Mouse (Mus musculus) cerebellum, postnatal 36 days (tissue): ENCODE measurements around the gene Ppie.
"Not testable (repeated sequence)": the region's sequence is repeated elsewhere in the genome, so short reads cannot be mapped to it uniquely, and the experiment has no call there.

ENCODE experiments used
- DNase-seq, 2 experiments: peaks; one replicate each; pipeline ENCODE4 v3.0.0; 2021 to 2022; ENCODE audit warnings: mixed read lengths in 2 of 2

The Ppie gene

DNA sequence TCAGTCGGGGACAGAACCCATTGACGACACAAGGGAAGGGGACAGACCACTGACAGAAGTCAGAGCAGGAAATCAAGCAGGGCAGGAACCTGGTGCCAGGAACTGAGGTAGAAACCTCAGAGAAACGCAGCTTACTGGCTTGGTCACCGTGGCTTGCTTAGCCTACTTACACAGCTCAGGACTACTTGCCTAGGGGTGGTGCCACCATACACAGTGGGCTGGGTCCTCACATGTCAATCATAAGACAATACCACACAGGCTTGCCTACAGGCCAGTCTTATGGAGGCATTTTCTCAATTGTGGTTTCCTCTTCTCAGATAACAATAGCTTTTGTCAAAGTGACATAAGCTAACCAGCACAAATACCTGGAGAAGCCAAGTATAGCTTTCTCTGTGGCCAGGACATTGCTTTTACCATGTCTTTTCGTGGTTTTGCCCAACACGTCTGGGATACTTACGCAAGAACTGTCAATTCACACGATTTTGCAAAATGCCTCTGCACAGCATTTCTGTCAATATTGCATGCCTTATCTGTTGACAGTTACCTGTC, 27.5 kb downstream of the Ppie start:
- DNase-seq: no peak

DNA sequence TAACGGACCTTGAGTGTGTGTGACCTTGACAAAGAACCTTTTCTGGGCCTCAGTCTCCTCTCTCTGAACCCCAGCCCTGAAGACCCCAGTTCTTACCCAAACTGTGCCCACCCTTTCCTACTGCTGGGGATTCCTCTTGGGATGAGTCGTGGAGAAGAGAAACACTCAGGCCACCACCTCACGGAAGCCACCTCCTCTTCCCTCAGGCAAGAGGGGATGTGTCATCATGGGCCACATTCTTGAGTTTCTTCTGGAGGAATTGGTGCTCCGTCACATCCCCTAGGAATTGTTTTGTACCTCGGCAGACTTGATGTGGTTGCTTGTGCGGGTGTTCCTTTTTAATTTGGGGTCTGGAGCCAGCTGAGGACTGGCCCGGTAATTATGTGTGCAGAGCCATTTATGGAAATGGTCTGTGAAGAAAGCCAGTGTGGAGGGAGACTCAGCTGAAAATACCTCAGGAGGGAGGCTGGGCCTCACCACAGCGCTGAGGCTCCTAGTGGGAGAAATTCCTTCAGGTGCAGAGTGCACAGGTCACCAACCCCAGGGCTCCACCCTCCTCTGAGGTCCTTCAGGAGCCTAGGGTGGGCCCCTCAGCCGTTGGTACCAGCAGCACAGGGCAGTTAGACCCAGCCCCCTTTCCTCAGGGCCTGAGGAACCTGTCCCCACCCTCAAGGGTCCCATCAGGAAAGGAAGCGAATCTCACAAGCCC, 28.3 kb downstream of the Ppie start:
- not testable (repeated sequence) for DNase-seq

DNA sequence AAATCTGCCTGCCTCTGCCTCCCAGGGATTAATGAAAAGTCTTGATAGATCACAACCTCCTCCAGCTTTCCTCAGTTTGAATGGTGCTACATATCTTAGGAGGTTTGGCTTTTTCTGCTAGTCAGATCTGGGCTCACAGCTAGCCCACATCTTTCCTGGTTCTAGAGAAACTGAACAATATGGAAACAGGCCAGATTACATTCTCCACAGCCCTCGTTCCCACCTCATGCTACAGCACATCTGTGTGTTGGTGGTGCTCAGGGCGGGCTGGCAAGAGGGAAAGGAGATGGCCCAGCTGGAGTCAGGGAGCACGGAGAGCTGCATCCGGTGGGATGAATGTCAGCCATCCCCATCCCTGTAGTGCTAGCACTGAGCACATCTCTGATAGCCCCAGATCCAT, 29.0 kb downstream of the Ppie start:
- no peak for DNase-seq

DNA sequence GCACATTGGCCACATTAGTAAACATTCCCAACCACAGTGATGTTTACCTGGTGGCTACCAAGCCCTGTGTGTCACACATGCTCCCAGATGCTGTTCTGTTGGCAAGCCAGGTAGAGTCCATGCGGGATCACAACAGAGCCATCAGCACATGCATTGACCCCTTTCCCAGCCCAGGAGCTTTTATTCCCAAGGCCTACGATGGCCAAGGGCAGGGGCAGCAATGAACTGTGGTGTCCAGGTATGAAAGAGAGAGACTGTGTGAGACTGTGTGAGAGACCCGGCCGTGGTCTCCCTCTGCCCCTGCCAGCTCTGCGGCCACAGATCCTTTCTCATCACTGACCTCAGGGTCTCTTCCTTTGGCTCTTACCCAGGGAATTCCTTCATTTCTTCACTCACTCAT, 31.7 kb downstream of the Ppie start:
- no peak for DNase-seq

DNA sequence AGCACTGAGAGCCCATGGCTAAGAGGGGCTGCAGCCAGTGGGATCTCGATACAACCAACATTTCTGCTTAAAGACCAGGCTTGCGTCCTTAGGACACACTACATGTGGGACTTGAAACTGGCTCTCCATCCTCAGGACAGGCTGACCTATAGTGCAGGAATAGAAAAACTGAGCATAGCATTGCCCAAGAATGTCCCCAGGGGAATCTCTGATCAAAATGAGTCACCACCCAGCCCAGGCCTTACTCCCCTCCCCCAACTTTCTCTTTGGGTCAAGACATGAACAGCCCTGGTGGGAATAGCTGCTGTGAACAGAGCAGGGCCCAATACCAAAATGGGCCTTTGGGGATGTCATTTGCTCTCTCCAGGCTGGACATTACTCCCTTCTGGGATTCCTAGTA, 32.9 kb downstream of the Ppie start:
- DNase-seq: no peak

DNA sequence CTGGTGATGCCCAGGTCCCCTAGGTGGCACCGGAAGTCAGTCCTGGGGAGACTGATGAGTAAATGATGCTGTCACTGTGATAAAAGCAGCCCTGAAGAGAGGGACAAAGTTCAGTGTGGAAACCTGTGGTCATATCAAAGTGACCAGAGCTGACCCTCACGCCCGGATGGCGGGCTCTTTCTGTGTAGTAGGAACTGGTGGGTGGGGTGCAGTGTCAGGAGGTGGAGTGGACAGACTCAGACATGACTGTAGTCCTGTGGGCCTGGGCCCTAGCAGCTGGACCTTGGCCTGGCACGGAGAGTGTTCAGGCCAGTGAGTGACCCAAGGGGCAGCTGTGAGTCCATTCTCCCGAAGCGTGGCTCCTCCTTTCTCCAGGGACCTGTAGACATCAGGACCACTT, 33.8 kb downstream of the Ppie start:
- DNase-seq: not testable (repeated sequence)

DNA sequence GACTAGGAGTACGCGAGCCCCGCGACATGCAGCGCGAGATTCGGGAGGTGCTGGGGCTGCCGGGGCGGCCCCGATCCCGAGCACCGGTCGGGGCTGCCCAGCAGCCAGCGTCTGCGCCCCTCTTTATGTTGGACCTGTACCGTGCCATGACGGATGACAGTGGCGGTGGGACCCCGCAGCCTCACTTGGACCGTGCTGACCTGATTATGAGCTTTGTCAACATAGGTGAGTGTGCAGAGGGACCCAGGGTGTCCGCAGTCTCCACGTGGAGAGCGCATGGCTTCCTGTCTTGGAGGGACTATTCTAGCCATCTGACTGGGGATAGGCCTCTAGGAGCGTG, 34.3 kb downstream of the Ppie start:
- no peak for DNase-seq

DNA sequence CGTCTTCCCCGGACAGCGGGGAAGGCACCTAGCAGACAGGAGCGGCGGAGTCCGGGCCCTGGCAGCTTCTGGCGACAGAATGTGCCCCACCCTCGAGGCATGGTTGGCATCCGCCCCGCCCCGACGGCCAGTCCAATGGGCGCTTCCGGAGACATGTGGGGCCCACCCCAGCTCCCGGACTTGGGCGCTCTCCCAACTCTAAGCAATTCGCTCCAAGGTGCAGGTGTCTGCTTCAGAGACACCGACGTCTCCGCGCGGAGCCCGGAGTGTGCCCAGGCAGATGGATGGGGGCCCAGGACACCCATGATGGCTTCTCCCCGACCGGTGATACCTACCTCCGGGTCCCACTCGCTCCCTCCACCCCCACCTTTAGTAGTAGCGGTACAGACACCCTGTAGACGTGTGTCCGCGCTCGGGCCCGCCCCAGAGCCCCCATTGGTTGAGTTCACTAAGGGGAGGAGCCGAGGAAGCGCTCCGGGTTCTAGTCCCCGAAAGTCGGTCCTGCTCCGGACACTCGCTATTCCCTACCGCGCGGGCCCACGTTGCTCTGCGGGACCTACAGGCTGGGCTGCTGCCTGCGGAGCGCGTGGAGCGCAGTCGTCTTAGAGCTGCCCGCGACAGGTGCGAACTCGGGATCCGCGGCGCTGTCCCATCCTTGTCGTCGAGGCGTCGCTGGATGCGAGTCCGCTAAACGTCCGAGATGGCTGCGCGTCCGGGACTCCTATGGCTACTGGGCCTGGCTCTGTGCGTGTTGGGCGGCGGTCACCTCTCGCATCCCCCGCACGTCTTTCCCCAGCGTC, 34.9 kb downstream of the Ppie start, which contains the start of gene Bmp8b:
Gene Bmp8b, plus strand, starts transcription at position 515 of the 800 bp plus-strand sequence.
- DNase-seq: no peak

DNA sequence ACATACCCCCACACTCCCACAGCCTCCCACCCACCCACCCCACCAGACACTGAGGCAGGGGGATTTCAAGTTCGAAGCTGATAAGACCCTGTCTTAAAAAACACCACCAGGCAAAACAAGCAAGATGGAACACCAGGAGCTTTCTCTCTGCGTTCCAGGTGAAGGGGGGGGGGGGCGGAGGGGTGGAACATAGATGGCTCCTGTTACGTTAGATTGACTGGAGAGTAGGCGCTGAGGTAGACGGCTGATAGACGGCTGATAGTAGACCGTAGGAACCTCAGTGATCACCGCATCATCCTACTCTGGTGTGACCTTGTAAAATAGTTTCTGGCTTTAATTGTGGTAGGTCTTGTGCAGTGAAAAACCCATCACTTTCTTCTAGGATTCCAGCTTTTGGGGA, 45.9 kb downstream of the Ppie start:
- DNase-seq: no peak

DNA sequence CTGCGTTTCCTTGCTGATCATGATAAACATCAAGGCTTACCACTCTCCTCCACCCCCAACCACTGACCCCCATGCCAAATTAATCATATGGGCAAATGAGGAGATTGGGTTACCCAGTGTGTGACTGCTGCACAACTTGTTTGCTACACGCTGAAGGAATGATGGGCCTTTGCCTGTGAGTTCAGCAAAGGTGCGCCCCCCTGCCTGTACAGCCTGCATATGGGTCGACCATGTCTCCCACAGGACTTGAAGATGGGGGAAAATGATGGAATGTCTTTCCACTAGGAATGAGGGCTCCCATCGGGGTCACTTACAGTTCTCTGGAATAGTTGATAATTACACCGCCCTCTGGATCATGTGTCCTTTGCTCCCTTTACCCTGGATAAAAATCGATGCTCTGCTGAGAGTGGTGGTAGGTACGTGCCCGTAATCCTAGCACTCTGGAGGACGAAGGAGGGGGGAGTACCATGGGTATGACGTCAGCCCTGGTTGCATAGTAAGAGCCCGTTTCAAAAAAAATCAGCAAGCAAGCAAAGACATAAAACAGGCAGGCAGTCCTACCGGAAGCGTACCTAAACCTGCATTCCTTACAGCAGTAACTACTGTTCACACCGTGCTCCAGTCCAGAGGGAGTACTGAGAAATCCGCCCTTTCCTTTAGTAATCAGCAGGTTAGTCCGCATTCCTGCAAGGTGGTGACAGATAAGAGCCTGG, 46.5 kb downstream of the Ppie start:
- DNase-seq: no peak

DNA sequence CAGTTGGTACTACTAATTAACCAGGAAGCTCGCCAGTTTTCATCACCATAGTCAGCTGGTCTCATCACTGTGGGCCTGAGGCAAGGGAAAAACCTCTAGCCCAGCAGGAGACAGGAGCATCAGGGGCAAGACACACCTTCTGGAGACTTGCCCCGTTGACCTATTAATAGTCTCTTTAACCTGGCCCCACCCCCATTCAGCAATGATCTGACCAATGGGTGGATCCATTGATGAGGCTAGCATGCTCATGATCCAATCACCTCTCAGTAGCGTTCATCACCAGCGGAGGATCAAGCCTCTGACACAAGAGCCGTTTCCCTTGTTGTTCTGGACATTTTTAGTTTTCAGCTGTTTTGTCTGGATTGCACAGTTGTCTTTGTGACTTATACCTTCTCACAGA, 47.1 kb downstream of the Ppie start:
- no peak for DNase-seq

DNA sequence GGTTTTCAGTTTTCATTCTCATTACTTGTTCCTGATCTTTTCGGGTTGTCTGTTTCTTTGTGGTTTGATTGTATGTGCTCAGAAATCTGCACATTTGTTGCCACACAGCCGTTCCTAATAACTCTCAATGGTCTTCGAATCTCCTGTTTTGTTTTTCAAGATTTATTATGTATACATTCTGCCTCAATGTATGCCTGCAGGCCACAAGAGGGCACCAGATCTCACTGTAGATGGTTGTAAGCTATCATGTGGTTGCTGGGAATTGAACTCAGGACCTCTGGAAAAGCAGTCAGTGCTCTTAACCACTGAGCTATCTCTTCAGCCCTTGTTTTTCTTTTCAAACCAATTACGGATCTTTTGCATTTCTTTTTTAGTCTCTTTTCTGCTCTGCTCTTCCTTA, 53.4 kb downstream of the Ppie start:
- no peak for DNase-seq

DNA sequence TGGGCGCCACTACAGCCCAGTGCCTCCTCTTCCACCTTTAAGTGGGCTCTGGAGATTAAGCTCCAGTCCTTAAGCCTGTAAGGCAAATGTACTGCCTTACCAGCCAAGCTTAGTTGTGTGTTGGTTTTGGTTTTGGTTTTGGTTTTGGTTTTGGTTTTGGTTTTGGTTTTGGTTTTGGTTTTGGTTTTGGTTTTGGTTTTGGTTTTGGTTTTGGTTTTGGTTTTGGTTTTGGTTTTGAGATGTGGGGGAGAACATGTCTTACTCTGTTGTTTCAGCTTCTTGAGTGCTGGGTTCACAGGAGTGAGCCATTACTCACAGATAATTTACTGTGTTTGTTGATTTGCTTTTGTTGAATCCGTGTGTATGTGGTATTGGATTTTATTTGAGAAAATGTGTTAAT, 54.5 kb downstream of the Ppie start:
- no peak for DNase-seq

DNA sequence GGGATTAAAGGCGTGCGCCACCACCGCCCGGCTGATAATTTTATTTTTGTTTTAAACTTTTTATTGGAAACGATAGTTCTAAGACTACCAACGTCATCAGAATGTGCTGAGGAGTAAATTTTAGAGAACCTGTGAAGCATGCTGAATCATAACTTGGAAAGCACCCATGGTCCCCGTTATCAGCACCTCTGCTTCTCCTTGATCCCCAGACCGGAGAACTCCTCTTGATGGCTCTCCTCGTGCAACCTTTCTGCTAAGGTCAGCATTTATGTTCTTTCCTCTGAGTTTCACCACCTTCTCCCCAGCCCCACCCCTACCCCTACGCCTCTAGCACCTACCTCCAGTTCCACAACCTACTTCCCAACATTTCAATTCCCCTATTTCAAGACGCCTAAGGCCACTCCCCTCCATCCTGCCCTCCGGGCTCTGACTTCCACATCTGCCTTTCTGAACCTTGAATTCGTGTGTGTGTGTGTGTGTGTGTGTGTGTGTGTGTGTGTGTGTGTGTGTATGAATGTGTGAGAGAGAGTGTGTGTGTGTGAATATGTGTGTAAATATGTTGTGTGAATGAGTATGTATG, 56.3 kb downstream of the Ppie start:
- DNase-seq: no peak

DNA sequence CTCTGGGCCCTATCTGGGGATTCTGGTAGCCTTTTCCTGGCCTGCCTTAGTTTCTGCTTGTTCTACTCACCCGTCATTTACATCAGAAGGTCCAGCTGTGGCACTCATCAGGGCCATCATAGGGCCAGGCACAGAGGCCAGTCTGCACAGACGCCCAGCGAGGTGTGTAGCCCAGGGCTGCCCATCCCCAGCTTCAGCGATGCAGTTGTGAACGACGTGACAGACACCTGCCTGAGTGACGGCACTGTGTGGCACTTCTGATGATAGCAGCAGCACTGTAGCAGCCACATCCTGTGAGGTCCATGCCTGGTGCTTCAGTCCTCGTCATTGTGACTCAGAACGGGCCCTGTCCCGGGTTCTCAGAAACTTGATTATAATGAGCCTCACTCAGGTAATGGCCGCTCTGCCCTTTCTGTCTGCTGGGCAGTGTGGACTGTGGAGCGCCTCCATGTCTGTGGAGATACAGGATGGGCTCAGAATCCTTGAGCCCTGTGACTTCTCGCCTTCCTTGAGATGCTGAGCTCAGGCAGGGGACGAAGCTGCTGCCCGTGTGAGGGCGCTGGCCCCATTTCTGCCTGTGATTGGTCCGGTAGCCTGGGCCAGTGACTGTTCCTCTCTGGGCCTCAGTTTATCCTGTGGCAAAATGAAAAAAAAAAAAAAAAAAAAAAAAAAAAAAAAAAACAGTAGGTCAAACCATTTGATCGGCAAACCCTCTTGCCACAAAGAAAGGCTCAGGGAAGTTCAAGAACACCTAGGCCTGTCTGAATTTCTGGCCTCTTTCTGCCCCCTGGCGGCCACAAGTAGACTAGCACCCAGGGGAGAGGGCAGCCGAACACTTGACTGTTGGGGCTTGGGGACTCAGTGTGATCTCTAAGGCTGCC, 57.2 kb downstream of the Ppie start:
- DNase-seq: peak; percentile 61 to 65

DNA sequence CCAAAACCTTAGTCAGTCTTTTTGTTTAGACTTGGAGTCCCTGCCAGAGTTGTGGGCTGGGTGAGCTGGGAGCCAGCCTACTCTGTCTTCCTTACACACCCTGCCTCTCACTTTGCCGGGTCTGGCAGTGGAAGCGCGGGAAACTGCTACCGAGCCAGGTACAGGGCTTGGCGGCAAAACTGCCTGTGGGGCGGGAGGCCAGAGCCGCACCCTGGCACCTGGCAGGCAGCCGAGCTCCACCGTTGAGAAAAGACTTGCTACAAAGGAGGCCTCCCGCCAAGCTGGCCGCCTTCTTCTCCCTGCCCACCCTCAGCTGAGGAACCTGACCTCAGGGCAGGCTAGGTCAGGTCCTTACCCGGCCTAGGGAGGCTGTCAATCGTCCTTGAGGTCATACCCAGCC, 59.0 kb downstream of the Ppie start:
- DNase-seq: peak; percentile 38 to 52

DNA sequence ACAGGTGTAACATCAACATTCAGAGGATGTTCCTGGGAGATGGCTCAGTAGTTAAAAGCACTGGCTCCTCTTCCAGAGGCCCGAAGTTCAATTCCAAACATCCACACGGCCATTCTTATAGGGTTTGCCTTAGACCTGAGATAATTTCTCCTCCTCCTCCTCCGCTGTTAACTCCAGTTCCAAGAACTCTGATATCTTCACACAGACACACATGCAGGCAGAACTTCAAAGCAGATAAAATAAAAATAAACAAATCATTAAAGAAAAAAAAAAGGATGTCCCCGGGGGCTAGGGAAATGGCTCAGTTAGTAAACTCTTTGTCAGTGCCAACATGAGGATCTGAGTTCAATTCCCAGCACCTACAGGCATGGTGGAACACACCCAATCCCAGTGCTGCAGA, 61.5 kb downstream of the Ppie start:
- DNase-seq: no peak
